Mouse (Mus musculus): Measurements from ENCODE around the gene Ipo11.
"Not testable (repeated sequence)": the region's sequence is repeated elsewhere in the genome, so short reads cannot be mapped to it uniquely, and the experiment has no call there.

The Ipo11 gene

DNA sequence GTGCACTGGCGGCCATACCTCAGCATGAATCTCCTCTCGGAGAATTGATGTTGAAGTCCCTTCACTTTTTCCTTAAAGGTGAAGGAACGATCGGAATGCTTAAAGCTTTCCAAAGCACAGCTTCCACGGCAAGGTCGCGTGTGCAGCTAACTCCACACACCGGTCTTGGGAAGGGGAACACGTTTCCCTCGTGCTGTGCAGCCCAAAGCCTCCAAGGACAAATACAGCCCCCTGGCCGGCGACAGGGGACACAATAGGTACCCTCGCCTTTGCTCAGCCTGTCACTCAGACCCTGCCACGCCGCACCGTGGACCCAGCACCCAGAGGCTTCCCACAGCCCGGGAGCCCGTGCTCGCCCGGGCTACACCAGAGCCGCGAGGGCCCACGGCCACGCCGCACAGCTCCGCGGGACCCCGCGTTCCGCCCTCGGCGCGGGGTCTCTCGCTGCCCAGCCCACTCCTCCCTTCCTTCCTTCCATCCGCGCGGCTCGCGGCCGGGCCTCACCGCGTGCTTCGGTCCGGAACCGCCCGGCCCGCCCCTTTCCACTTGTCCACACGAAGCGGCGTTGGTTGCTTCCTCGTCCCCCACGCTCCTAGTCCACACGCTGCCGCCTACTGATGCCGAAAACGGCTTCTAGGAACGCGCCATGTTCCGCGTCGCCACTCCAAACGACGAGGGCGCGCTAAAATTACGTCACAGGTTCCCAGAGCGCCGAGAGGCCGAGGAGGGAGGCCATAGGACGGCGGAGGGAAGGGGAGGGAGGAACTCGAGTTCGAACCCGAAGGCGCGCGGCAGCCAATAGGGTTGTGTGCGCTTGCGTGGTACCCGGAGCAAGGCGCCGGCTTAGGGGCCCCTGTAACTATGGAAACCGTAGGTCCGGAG, at the start of gene Ipo11:
TSS of gene Ipo11 (minus strand) at position 703 of the 882 bp plus-strand sequence.
- peak; percentile 93 to 96 for DNase-seq

DNA sequence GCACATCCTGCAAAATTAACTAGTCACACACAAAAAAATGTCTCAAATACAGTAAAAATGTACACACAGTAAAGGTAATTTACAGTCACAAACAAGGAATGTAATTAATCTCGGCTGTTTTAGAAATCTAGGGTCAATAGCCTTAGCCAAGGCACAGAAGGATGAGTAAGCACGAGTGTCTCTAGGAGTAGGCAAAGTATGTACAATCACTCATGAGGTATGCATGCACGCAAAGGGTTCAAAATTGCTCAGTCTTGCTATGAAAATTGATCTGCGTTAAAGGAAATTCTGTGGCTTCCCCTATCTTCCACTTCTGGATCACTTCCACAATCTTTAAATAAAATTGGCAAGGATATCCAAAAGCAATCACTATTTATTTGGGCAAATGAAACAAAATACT, 24.7 kb upstream of the Ipo11 start:
- DNase-seq: no peak

DNA sequence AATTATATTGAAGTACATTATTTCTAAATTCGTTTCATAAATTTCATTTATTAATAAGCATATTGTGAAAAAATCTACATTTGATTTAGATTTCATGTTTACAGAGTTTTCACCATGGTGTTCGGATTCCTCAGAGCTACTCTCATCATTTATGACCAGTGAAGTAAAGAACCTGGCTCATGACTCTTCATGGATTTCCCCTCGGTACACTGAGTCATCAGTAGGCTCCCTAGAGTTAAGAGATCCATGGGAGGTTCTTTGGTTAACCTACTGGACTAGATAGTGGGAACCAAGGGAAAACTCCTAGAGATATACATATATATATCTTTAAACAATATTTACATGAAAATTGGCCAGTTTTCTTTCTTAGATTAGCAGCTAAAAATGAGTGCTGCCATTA, 23.8 kb upstream of the Ipo11 start:
- no peak for DNase-seq

DNA sequence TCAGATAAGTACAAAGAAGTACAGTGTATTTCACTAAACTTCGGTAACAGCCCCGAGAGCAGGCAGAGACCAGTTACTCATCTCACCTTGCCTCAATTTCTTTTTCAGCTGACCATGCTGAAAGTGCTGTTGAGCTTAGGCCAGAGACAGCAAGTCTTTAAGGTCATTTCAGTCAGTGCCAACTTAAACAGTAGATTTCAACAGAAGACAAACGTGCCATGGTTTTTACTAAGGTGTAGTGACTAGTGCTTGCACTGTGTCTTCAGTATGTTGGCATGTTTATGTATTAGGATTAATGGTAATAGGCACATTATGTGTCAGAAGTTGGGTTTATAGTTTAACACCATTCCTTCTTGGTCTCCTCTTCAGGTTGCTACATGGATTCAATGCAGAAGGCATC, 21.5 kb upstream of the Ipo11 start:
- no peak for DNase-seq

DNA sequence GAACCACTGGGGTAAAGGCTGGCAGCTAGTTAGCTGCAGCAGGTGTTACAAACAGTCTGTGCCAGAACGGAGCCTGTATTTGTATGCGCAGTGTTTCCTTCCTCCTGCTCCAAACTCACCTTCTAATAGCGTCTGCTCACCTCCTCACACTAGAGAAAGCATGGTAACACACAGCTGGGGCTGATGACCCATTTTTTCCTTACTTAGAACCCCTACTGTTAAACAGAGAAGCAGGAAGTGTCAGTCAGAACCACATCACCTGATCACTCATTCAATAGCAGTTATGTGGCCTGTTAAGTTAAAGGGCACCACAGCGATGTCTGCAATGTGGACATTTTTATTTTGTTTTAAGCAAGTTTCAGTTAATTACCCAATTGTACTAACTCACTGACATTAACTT, 20.8 kb upstream of the Ipo11 start:
- DNase-seq: no peak

DNA sequence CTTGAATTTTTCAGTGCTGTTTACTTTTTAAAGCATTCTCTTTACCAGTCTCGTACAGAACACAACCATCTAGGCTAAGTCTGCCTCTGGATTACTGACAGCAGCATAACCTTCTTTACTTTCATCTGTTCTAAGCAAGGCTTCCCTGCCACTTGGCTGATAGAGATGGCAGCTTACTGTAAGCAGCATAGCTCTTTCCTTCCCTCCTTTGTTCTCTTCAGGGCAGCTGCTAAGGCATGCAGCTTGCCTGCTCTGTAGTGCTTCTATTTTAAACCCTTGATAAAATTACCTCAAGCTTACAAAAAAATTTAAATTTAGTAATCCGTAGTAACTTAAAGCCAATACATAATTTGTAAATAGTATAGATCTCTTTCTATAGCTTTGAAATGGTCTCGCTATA, 18.1 kb upstream of the Ipo11 start:
- no peak for DNase-seq

DNA sequence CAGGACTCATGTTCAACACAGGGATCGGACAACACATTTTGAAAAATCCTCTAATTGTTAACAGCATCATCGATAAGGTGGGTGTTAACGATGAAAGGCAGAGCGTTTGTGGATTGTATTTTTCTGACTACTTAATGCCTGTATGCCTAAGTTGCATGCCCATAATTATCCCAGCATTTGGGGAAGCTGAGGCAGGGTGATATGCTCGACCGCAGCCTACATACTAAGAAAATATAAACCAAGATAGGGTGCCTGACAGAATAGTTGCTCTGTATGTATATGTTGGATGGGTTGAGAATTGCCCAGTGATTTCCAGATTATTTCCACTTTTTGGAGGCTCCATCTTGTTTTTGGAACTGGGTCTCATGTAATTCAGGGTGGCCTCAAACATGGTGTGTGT, 10.8 kb upstream of the Ipo11 start:
- DNase-seq: no peak

DNA sequence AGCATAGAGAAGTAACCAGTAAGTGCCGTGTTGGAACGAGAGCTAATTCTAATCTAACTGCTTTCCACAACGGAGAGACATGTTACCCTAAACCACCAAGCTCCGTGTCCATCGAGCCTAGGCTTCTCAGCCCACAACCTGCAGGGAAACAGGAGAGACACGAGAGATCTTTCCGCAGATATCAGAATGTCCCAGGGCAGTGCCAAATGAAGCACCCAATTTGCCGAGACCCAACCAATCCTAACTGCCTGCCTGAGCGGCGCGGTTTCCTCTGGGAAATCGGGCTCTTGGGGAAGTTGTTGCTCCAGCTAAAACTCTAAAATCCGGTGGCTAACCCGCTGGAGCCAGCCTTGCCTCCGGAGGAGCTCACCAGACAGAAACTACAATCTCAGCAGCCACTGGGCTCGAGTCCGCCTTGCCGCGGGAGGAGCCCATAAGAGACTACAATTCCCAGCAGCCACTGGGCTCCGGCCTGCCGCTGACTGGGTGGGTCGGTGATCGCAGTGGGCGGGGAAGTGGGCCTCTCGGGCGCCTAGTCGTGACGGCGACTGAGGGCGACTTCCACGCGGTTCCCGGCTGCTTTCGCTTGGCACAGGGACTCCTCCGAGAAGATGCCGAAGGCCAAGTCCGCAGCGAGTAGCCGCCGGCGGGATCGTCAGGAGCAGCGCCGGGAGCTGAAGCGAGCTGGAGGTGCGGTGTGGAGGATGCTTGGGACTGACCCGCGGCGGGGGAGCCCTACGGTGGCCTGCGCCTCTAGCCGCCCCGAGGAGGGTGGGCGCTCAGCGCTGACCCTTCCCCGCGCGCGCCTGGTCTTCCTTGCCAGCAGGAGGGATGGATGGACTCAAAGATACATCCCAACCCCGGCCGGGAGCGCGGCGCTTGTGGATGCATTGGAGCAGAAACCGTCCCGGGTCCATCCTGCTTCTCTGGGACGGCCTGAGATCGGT, 10.1 kb upstream of the Ipo11 start, which contains the start of gene Dimt1:
TSS of gene Dimt1 (plus strand) at position 534 of the 947 bp plus-strand sequence.
- peak; percentile 97 to 98 for DNase-seq

DNA sequence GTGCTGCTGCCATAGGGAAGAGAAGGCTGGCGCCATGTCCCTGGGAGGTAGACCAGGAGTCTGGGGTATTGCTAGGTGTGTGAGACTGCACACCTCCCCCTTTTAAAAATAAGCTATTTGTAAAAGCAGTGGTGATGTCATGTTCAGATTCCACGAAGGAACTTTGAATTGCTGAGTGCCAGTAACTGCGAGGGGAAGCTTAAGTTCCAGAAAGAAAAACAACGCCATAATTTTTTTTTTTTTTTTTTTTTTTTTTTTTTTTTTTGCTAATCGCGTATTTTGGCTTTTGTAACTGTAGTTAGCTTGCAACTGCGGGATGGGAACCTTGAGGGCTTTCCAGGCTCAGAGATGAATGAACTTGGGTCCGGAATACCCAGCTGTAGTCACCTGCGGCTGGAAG, 8.8 kb upstream of the Ipo11 start:
- no peak for DNase-seq

DNA sequence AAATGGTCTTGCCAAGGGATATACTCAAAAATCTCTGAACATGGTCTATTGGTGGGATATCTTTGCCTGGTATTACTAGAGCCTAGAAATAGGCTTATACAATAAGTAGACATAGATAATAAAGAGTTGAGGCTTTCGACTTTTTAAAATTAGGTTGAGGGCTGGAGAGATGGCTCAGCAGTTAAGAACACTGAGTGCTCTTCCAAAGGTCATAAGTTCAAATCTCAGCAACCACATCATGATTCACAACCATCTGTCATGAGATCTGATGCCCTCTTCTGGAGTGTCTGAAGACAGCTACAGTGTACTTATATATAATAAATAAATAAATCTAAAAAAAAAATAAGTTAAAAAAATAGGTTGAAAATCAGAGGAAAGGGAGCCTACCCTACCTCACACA, 6.0 kb upstream of the Ipo11 start:
- no peak for DNase-seq

DNA sequence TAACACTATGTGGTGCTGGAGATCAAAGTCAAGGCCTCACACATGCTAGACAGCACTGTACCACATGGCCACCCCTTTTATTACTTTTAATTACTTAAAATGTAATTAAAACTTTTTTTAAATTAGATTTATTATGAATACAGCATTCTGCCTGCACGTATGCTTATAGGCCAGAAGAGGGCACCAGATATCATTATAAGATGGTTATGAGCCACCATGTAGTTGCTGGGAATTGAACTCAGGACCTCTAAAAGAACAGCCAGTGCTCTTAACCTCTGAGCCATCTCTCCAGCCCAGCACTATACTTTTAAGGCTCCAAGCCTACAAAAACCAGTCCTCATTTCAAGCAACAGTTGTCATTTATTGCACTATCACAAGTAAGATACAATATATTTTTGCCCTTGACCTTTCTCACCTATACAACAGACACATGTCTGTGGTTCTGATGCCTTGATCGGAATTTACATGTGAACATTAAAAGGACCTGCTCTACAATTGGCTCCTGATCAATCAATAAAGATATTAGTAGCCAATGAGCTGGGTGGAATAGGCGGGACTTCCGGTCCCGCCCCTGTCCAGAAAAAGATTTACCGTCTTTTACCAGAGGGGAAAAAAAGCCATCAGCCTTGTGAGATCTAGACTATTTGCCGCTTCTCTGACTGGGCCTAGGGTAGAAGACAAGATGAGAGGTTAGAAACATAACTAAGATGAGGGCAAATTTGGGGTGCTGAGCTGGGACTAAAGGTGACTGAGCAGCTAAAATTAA, 4.6 kb upstream of the Ipo11 start:
- DNase-seq: peak in 1 of 2 experiments; percentile 8

DNA sequence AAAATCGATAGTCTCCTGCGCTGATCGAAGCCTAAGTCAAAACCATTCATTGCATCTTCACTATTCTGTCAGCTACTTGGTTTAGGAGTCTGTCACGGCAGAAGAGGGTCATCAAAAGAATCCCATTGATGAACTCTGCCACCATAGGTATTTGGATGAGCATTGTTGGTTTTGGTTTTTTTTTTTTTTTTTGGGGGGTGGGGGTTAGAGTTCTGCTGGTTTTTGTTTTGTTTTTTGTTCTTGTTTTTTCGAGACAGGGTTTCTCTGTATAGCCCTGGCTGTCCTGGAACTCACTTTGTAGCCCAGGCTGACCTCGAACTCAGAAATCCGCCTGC, 347 bp upstream of the Ipo11 start:
- DNase-seq: no peak

DNA sequence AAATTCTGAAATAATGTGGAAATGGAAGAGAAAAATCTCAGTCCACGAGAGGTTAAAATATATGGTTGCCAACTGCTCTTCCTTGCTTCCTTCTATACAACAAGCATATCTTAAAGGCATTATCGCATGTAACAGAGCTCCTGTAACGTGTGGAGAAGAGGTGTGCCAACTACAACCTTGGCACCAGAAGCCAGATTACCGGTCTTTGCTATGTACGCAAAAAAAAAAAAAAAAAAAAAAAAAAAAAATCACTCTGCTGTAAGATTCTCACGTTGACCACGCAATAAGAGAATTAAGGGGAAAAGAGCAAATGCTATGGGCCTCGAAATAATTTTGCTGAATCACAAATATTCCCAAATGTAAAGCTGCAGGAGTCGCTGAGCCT, 895 bp downstream of the Ipo11 start:
- no peak for DNase-seq

DNA sequence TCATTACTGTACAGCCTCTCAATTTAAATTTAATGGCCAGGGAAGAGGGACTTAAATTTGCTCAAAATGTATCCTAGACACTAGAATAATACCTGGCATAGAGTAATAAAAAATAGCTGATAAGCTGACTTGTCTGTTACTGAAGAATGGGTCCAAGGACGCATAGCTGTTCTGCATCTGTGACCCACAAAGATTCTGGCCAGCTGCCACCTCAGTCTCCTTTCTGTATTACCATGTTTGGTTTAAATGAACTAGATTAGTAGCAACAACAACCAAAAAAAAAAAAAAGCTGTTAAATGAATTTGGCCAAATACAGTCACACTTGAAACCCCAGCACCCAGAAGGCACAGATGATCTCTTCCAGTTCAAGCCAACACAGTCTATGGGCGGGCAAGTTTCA, 7.6 kb downstream of the Ipo11 start:
- DNase-seq: peak in 1 of 2 experiments; percentile 19

DNA sequence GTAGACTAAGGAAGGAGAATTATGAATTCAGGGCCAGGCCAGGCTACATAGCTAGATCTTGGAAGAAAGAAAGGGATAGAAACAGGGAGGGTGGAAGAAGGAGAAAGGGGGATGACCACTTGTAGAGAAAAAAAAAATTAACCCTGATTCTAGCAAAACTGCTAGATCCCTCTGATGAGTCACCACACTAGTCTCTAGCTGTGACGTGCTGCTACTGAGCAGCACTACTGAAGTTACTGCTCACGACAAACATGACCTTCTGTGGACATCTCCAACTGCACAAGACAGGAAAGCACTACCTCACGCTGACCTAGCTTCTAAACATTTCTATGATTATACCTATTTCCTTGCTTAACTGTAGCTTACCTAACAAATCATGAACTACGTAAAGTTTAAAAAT, 8.5 kb downstream of the Ipo11 start:
- DNase-seq: no peak

DNA sequence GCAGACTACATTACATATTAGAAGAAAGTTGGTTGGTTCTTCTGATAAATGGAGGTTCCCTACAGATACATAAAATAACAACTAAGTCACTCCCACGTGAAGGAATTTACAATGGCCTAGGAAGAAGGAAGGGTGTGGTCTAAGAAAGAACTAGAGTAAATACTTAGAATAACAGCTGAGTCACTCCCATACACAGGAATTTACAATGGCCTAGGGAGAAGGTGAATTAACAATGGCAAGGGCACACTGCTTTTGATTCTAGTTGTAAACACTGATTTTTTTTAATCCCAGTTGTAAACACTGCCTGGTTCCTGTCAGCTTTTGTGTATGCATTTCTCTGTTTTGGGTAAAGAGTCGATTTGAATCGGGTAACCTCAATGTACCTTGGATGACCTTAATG, 10.8 kb downstream of the Ipo11 start:
- not testable (repeated sequence) for DNase-seq

DNA sequence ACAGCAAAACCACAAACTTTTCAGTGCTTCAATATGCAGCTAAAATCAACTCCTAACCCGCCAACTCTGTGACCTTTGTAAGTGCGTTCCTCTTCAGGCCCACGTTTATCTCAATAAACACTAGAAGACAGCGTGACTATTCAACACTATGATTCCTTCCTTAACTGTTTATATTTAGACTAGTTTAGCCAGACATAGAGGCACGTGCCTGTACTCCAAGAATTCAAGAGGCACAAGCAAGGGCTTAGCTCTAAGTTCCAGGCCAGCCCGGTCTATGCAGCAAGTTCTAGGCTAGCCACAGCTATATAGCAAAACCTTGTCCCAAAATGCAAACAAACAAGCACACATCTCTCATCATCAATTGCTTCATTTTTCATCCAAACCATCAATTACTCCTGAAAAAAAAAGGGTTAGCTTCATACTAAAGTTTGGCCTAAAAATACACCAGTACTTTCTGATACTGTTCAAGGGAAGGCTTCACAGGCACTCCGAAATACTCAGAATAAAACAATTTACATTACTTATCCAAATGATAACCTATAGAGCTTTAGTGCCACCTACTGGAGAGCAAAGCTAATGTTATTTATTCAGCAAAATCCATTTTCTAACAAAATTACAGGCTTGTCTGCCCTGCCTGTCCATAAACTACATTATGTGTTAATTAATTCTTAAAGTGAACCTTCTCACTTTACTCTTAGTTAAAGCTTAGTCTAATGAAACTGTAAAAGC, 18.3 kb downstream of the Ipo11 start:
- peak in 1 of 2 experiments; percentile 24 for DNase-seq

DNA sequence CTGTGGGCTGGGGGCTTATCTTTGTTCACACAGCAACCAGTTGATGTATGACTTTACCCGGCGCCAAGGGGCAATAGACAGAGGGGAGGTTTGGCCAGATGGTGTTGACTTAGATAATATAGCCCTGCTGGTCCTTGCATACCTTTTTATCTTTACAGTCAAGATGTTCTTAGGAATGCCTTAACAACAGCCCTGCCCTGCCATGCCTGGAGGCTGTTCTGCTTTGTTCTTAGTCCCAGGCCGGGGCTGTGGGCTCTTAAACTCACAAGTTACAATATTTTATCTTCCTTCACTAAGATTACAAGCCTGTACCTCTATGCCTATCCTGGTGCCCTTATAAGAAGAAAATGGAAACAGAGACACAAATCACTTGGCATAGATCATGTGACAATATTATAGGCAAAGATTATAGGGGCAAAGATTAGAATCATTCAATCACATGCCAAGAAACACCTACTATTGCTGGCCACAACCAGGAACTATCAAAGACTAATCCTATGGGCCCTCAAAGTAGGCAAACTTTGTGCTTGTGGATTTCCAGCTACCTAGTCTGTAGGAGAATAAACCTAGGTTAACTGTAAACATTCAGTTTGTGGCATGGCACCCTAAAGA, 23.5 kb downstream of the Ipo11 start:
- DNase-seq: no peak

DNA sequence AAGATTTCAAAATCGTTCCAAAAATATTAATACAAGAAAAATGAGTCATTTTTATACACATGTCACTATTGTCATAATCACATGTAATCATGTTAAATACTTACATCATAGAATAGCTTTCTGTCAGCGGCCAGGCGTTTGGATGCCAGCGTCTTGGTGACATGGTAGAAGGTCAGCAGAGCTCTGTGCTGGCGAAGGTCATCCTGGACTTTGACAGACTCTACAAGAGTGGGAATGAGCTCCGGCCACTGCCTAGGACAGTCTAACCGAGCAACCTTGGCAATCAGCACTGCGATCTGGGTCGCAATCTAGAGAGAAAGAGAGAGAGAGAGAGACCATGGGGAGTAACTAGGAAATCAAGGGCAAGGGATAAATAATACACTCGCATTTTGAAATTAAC, 26.7 kb downstream of the Ipo11 start:
- DNase-seq: no peak

DNA sequence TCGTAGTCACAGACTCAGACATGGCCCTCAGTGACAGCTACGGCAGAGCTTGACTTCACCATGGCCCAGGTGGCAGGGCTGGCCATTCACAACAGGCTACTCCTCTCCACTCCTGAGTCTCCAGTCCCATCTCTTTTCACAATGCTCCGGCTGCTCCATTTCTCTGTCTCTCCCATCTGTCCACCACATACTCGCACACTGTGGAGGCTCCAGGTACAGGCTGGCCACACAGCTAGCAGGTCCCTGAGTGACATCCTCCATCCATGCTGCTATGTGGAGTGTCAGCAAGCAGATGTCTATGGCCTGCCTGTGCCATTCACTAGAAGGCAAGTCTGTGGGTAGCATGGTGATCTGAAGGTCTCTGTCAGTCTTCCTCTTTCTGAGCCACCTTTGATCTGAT, 29.5 kb downstream of the Ipo11 start:
- no peak for DNase-seq

DNA sequence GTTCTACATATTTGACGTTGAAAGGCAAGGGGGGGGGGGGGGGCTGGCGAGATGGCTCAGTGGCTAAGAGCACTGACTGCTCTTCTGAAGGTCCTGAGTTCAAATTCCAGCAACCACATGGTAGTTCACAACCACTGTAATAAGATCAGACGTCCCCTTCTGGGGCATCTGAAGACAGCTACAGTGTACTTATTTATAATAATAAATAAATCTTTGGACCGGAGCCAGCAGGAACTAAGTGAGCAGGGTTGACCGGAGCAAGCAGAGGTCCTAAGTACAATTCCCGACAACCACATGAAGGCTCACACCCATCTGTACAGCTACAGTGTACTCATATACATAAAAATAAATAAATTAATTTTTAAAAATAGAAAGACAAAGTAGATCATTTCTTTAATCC, 31.6 kb downstream of the Ipo11 start:
- DNase-seq: not testable (repeated sequence)

DNA sequence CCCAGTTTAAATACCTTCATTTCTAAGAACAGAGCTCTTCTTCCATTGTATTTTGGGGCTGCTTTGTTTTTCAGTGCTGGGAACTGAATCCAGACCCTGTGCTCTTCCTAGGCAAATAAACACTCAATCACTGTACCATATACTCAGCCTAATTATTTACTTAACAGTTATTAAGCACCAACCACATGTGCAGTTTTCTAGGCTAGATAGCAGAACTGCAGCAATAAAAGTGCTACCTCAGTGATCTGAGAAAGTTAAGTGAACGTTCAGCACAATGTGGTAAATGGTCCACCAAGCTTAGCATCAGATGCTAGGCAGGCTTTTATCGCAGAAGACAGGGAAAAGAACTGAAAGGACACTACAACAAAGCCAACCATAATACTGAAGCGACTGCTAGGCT, 32.1 kb downstream of the Ipo11 start:
- no peak for DNase-seq

All from kidney, postnatal 36 days (tissue).